Mouse (Mus musculus) left cerebral cortex, postnatal 36 days (tissue): ENCODE measurements around the gene Olfr938. TPM values are rescaled to one million over a fixed set of nuclear protein-coding genes. Genes with fewer than 3 reads are reported as not detected.

Source experiments
- DNase-seq, 2 experiments: peaks; one replicate each; pipeline ENCODE4 v3.0.0; 2021 to 2022; ENCODE audit warnings: low spot score in 2 of 2, mixed read lengths in 1 of 2
- intact Hi-C: fragments of 180-260 bp; cut with DNase I; formaldehyde crosslinking; loops from one replicate; pipeline ENCODE4 v1.15.1; 2025
- microRNA-seq: library from miRNA; unstranded; fragments of <30 nt; microRNA quantifications from one replicate; pipeline ENCODE4 v1.2.0, GENCODE M21; 2022
- total RNA-seq, 2 experiments: library from RNA; stranded (reverse); gene quantifications; 2 replicates each; pipeline ENCODE4 v1.2.3; 2021

The Olfr938 gene
- not detected for total RNA-seq

- DNase-seq = no peak
- intact Hi-C loops = no loop called here
Measured at GRCm38 (mm10) chr9:39078787-39079186, at the start of gene Olfr938. Olfr938 (minus strand) TSS chr9:39078887.

DNA sequence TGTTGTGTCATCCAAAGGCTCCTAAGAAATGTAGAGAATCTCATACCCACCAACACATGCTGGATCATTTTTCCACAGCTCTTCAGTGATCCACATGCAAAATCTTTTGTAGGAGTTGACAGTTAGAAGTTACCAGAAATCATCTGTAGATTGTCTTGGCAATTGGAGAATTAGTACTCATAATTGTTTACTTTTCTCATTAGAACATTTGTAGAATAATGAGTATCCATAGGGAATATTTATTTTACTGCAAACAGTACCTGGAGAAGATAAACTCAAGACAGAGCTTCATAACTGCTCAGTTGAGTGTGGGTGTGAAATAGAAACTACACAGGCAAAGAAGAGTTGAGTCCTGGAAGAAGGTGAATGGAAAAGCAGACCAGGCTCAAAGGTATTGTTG lies 49.1 kb upstream of the Olfr938 start, which contains the start of gene Olfr27:
Olfr27 (plus strand) TSS at position 301 of the 400 bp plus-strand sequence.
- DNase-seq = no peak
- intact Hi-C loops = no loop called here

DNA sequence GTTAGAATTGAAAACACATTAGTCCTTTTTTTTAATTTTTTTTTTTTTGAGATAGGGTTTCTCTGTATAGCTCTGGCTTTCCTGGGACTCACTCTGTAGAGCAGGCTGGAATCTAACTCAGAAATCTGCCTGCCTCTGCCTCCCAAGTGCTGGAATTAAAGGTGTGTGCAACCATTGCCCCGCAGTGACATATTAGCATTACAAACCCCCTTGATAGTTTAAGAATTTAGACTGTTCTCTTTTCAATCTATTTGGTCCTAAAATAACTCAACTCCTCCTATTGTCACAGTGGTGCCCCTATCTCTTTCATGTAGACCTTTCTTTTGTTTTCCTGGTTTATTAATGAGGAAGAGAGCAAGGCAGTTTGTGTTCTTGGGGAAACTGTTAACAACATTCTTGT lies 48.6 kb upstream of the Olfr938 start:
- no peak for DNase-seq
- intact Hi-C loops = no loop called here

- DNase-seq = no peak
- intact Hi-C loops = no loop called here
Measured at GRCm38 (mm10) chr9:39064851-39065250, 13.8 kb downstream of the Olfr938 start, which contains the start of gene Olfr937. Olfr937 (minus strand) TSS chr9:39064951.

Small RNAs within 50 kb of the gene (microRNA-seq; reads per million reads assigned to microRNA genes)
- gene Gm25032 = not detected
- not detected for gene Gm25529

Other genes with a start within 250 kb of the Olfr938 start
- not detected for gene Olfr924, start 234.4 kb downstream of the Olfr938 start, total RNA-seq
- not detected for gene Olfr26, start 223.8 kb downstream of the Olfr938 start, total RNA-seq
- gene Olfr926, start 201.8 kb downstream of the Olfr938 start, total RNA-seq = not detected
- gene Olfr930, start 149.1 kb downstream of the Olfr938 start, total RNA-seq = not detected
- gene Olfr933, start 106.6 kb downstream of the Olfr938 start, total RNA-seq = not detected
- gene Olfr934, start 90.6 kb downstream of the Olfr938 start, total RNA-seq = not detected
- gene Olfr935, start 79.2 kb downstream of the Olfr938 start, total RNA-seq = not detected
- gene Olfr146, start 55.5 kb downstream of the Olfr938 start, total RNA-seq = not detected
- gene Olfr937, start 13.9 kb downstream of the Olfr938 start, total RNA-seq = not detected
- gene Olfr27, start 49.2 kb upstream of the Olfr938 start, total RNA-seq = not detected
- gene Olfr943, start 87.4 kb upstream of the Olfr938 start, total RNA-seq = not detected
- gene Olfr944, start 123.0 kb upstream of the Olfr938 start, total RNA-seq = not detected
- gene Olfr1537, start 171.1 kb upstream of the Olfr938 start, total RNA-seq = not detected
- gene Olfr945, start 197.9 kb upstream of the Olfr938 start, total RNA-seq = not detected
- not detected for gene Olfr948, start 247.2 kb upstream of the Olfr938 start, total RNA-seq